Mouse (Mus musculus) cerebellum, postnatal 4 days (tissue): ENCODE results near the gene Klrb1c.
A peak's percentile ranks its signal among the peaks of the same experiment; 100 is the strongest.
"Not testable (repeated sequence)": the region's sequence is repeated elsewhere in the genome, so short reads cannot be mapped to it uniquely, and the experiment has no call there.

Experiments used
- DNase-seq, 2 experiments: peaks; one replicate each; pipeline ENCODE4 v3.0.0; 2022; ENCODE audit warnings: low spot score in 2 of 2, mixed read lengths in 1 of 2

Klrb1c gene

DNA sequence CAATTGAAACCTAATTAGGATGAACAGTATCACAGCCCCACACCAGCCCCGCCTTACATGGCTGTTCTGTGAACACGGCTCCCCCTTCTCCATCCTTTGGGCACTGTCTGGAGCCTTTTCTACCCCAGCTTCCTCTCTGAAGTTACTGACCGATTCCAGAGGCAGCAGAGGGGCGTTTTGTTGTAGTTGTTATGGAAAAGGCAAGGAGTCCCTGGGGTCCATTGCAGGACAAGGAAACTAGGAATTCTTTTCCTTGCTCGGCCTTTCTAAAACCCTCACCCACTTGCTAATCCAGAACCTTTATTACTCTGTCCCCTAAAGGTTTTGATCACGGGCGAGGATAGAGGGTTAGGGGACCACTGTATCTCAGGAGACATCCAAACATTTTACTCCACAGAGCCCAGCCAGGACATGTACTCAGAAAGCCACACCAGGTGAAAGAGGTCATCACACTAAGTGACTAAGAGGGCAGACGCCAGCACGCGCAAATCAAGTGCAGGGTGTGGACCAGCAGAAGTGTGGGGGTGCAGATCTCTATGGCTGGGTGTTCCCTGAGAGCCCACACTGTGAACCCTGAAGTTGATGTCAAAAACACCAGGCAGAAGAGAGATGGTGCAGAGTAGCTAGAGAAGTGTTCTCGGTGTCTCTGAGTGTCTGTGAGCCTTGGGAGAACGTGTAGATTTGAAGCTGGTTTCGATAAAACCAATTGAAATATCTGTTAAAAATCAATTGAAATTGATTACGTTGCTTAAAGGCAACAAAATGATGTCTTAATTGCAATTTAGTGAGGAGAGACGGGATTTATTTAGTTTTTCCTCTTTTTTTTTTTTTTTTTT, 9.1 kb upstream of the Klrb1c start:
- no peak for DNase-seq

DNA sequence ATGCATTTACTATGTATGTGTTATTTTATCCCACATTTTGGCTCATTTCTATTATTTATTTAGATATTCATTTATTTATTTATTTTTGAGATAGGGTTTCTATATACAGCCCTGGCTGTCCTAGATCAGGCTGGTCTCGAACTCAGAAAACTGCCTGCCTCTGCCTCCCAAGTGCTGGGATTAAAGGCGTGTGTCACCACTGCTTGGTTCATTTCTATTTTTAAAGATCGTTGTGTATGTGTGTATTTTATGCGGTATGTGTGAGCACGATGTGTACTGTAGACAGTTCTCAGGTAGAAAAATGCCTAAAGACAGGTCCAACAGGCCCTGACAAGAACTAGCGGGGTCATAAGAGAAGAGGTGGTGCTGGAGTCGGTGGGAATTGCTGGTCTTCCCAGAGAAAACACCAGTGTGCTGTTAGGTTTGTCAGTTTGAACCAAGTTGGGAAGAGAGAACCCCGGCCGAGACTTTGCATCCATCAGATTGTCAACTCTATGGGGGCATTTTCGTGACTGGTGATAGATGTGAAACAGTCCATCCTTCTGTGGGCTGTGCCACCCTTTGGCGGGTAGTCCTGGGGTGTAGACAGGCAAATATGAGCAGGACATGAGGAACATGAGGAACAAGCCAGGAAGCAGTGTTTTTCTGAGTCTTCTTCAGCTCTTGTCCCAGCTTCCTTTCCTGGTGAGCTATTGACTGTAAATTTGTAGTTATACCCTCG, 8.3 kb upstream of the Klrb1c start:
- DNase-seq: no peak

DNA sequence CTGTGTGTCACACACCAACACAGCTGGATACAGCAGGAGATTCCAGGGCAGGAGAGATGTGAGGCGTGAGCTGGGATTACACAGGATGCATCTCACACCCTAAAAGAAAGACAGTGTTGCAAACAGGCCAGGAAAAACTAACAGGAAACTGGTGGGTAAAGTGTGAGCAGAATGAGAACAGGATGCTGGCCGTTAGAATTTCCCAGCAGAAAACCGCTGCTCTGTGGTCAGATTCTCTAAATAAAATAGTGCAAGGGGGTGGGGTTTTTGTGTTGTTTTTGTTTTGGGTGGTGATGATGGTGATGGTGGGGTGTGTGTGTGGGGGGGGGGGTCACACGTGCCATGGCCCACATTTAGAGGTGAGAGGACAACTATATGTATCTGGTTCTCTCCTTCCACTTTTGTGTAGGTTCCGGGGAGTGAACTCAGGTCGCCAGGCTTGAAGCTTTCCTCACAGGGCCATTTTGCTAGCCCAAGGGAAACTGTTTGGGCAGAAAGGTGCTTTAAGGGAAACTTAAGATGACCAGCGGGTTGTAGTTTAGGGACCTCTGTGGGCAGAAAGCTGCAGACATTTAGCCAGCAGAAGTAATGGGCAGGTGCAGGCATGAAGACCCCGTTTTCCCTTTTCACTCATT, 7.4 kb upstream of the Klrb1c start:
- no peak for DNase-seq

DNA sequence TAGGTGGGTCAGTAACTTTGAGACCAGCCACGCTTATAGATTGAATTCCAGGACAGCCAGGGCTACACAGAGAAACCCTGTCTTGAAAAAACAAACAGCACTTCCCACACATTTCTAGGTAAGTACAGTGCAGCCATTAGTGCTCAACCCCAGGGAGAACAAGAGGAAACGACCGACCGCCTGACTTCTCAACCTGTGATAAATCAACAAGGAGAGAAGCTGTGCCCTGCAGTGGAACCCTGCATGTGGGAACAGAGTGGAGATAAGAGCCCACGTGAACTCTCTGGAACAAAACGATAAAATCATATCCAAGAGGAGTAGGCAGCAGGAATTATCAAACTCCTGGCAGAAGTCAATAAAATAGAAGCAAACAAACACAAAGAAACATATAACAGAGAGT, 4.7 kb upstream of the Klrb1c start:
- DNase-seq: no peak

DNA sequence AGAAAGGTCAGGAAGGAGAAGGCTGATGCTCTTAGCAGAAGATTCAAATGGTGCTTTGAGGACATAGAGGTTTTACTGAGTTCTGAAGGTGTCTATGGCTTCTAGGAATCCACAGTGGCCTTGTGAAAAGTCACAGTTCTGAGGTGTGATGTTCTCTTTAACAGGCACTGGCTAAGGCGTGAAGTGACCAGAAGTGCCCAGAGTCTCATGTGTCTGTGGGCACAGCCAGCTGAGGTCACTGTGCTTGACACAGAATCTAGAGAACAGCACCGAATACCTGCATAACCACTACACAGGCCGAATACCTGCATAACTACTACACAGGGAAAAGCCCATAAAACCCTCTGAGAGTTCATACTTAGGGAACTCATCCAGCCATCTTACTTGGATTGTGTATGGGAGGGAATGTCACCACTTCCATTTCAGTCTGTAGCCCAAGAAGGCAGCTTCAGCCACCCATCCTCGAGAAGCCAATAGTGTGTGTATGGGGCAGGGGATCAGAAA, 1.5 kb upstream of the Klrb1c start:
- not testable (repeated sequence) for DNase-seq

DNA sequence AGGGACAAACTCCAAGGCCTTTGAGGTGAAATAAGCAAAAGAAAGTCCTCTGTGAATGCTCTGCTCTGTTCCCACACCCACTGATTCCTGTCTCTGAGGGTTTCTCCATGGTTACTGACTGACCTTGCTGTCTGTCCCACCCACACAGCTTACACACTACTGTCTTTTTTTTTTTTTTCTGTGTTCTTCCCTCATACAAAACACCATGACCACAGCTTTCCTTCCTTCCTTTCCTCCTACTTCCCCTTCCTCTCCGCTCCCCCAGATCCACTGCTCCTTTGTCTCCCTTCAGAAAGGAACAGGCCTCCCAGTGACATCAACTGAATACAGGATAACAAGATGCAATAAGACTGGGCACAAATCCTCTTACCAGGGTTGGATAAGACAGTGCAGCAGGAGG, 498 bp downstream of the Klrb1c start:
- DNase-seq: no peak

DNA sequence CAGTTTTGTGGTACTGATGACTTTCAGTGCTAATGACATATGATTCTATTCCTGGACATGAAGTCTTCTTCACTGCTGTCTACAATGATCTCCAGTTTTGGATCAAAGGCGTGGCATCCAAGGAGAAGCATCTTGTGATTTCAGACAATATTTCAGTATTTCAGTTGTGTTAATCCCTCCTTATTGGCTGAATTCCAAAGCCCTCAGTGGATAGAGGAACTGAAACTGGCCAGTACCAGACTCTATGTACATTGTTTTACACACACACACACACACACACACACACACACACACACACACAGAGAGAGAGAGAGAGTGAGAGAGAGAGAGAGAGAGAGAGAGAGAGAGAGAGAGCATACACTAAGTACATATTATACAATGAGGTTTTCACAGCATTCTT, 2.6 kb downstream of the Klrb1c start:
- not testable (repeated sequence) for DNase-seq

DNA sequence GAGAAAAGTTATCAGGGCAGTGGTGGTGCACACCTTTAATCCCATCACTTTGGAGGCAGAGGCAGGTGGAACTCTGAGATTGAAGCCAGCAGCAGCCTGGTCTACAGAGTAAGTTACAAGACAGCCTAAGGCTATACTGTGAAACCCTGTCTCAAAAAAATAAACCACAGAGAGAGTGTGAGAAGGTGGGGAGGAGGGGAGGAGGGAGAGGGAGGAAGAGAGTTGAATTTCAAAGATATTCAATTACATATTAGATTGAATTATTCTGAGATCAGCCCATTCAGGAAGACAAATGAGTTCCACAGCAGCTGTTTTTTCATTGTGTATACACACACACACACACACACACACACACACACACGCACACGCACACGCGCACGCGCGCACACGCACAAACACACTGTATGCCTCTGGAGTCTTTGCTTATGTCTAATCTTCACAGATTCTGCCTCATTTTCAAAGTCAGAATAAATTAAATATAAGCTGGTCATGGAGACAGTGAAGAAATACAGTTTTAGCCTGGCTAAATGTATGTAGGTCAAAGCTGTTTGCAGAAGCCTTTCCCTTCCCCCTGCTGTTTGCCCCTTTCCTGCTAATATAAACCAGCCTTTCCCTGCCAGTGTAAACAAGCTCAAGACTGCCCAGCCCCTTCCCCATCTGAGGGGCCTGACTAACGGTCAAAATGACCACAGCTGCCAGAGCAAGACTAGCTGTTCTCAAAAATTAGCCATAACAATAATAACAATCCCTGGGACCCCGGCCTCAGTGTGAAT, 19.3 kb downstream of the Klrb1c start:
- no peak for DNase-seq

DNA sequence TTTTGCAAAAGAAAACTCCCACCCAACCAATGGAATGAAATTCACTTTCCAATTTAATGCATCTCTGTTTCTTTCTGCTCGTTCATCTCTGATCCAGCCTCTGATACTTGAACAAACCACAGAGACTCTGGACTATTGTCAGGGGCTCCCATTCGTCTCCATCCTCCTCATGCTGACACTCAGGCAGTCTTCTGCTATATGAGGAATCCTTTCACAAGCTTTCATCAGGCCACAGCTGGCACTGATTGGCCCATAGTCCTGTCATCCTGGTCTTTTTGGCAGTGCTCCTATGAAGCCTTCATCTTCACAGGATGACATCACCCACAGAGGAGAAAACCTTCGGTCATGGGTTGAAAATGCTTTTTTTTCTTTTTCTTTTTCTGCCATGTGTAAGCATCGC, 21.0 kb downstream of the Klrb1c start:
- no peak for DNase-seq

DNA sequence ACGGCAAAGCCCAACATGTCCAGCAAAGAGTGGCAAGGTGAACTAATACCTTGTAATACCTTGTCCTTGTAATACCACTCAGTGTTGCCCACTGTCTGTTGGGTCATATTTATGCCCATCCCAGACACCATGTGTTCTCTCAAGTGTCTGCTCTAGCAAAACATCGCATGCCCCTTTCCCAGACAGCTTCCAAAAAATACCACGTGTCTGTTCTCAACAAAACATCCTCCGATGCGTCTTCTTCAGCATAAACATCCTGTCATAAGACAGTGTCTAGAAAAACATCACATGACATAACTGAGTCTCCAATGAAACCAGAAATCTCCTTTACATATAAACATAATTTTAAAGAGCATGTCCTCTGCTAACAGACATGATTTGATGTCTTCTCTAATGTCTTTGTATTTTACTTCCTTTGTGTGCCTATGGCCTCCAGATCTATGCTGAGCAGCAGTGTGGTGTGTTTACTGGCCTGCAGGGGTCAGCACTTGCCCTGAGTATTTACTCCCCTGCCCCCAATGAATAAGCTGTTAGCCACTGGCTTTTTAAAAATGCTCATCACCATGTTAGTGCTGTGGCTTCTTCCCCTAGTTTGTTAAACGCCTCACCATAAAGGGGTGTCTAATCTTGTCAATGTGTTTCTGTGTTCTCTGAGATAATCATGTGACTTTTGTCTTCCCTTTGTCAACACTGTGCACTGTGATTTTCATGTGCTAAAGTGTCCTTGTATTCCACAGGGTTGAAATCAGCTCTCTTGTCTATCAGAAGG, 22.3 kb downstream of the Klrb1c start:
- DNase-seq: peak in 1 of 2 experiments; percentile 44

DNA sequence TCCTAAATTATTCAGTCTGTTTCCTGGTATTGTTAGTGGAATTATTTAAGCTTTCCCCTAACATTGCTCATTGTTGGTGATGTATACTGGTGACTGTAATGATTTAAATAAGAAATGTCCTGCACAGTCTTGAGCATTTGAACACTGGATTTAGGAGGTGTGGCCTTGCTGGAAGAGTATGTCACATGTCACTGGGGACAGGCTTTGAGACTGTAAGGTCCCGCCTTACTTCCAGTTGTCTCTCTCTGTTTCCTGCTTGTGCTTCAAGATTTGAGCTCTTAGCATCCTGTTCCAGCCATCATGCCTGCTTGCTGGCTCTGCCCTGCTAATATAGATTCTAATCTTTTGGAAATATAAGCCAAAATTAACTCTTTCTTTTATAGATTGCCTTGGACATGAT, 23.8 kb downstream of the Klrb1c start:
- no peak for DNase-seq

DNA sequence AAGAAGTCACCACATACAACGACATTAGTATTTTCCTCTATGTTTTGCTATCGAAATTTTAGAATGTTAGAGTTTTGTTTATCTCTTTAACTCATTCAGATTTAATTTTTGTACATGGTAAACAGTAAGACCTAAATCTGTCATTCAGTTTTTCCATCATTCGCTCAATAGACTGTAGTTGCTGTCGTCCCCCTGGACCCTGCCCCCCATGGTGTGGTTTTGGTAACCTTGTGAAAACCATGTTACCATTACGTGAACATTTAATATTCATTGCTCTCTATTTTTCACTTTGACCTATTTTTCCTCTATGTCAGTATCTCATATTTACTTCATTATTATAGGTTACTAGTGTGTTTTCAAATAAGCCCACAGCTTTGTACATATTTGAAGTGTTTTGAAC, 24.4 kb downstream of the Klrb1c start:
- DNase-seq: no peak

DNA sequence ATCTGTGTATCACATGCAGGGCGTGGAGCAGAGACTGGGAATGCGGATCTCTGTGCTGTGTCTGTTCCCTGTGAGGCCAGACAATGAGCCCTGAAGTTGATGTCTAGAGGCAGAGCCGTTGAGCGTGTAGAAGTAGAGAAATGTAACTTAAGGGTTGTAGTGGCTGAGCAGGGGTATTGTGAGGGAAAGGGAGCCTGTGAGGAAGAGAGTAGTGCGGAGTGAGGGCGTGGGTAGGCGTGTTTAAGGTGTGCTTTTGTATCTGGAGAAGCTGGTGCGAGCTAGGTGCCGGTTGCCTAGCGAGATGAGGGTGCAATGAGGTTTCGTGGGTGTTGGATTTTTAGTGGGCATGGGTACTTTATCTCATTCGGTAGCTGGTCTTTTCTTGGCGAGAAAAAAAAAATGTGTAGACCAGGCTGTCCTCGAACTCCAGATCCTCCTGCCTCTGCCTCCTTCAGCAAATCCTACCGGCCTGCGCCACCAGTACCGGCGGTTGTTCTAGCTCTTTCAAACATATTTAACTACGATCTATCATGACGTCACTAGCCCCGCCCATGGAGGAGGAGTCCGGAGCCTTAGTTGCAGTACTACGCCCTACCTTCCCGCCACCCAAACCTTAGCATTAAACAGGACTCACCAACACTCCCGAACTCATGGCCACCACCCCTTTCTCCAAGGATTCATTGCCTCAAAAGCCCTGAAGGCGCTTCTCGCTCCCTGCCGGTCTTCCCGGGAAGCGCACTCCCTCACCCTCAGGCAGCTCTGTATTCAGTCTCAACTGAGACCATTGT, 25.1 kb downstream of the Klrb1c start:
- peak; percentile 80 to 94 for DNase-seq

DNA sequence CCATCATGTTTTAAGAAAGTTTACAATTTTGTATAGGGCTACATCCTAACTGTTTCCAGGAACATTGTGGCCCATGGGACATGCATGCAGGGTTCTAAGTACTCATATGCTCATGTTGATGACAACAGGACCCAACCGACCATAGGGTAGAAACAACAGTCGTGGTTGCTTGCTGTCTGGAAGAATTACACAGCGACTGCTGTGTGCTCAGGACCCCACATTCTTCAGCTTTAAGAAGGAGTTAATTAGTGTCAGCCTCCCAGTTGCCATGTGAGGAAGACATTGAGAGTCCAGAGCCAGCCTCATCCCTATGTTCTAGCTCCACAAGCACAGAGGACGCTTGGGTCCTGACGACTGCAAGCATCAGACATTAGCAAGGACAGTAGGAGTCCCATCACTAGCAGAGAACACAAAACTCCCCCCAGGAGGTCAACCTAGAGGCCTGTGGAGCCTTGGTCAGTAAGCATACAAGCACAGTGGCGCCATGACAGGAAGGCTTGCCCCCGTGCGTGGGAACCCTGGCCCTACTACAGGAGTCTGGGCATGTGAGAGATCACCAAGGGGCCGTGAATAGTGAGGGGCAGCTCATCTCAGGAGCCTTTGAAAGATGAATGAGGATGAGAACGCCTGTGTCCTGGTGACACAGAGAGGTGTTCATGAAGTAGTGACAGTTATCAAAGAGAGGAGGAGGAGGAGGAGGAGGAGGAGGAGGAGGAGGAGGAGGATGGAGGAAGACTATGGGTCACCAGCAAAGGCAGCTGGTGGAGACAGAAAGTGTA, 25.9 kb downstream of the Klrb1c start:
- DNase-seq: not testable (repeated sequence)

DNA sequence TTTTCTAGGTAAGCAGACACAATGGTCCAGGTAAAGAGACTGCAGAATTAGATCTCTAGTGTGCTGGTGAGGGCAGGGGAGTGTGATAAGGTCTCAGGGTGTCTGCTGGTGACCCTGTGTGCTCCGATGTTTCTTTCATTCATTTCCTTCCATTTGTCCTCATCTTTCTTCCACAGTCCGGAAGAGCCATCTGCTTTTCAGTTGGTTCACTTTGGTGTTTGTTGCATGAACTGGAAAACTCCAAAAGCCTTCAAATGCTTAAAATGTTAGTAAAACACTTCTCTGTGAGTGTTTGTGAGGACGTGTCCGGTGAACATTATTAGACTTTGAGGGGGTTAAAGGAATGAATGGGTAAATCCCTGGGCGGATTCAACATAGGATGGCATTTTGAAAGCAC, 27.9 kb downstream of the Klrb1c start:
- no peak for DNase-seq

DNA sequence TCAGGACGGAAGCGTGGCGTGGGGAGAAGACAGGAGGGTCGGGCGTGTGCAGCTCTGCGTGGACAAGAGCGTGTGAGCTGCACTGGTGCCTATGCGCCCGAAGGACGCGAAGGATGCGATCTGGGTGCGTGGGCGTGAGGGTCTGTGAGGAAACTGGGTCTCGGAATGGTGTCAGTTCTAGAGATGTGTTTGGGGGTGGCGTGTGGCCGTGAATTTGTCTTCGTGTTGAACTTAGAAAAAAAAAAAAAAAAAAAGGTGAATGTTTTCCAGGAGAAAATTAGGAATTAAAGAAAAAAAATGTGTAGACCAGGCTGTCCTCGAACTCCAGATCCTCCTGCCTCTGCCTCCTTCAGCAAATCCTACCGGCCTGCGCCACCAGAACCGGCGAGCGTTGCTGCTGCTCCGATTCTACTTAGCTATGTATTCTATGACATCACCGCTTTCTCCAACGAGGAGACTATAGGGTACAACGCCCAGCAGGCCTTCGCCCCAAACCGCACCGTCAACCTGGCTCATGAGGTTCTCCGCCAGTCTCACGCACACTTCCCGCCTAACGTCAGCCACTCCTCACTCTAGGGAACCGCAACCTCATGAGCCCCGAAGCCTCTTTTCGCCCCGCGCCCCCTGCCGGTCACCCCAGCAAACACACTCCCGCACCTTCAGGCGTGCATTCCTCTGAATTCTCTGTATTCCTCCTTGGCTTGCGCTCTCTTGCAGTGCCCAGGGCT, 28.4 kb downstream of the Klrb1c start:
- DNase-seq: peak; percentile 83 to 90

DNA sequence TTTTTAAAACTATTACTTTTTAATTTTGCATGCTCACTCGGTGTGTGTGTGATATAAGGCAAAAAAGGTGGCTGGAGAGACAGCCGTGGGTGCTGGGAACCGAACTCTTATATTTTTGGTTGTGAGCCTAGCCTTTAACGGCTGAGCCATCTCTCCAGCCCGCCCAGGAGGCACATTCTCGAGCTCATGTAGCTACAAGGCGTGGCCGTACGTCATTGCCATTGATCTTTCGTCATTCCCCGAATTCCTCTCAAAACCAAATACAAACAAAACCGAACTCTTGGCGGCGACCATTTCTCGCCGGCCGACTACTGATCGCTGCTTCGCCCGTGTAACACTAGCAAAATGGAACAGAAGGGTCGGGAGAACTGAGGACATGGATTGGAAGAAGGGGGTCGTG, 29.0 kb downstream of the Klrb1c start:
- peak; percentile 93 to 98 for DNase-seq

DNA sequence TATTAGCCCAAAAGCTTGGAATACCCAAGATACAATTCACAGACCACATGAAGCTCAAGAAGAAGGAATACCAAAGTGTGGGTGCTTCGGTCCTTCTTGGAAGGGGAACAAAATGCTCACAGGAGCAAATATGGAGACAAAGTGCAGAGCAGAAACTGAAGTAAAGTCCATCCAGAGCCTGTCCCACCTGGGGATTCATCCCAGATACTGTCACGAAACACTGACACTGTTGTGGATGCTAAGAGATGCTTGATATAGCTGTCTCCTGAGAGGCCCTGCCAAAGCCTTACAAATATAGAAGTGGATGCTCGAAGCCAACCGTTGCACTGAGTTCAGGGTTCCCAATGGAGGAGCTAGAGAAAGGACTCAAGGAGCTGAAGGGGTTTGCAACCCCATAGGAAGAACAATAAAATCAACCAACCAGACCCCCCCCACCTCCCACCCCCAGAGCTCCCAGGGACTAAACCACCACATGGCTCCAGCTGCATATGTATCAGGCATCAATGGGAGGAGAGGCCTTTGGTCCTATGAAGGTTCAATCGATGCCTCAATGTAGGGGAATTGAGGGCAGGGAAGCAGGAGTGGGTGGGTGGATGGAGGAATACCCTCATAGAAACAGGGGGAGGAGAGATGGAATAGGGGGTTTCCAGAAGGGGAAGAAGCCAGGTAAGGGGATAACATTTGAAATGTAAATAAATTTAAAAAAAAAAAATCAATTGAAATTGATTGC, 29.6 kb downstream of the Klrb1c start:
- DNase-seq: no peak
